Mouse (Mus musculus): ENCODE results near the gene Ptgdr.

DNA sequence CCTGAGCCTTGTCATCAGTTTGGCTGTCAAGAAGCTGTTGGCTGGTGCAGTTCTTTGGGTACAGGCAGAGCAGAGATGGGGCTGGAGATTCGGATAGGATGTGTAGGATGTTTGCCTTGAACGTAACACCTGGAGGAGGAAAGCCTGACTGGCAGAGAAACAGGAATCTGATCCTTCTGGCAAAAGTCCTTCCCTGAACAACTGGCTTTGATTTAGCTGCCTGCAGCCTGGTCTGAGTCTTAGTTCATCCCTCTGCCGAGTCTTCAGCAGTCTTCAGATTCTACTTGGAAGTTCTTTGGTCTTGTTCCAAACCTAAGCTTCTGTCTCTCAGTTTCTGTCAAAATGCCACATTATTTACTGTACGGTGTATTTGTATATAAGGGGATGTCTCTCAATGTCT is 3.9 kb upstream of the Ptgdr start:
- TF ChIP-seq POLR2A (IDR thresholded peaks at IDR 0.05; ENCODE audit: insufficient read depth, low read length) (no peak), CTCF (IDR thresholded peaks at IDR 0.05; ENCODE audit: low read depth, low read length) (no peak)

Measured in ES-Bruce4 (cell line).